Mouse (Mus musculus) thymus, adult 2 months (tissue): ENCODE results near the gene Fam53b.

Experiments used
- CTCF ChIP-seq: fragments of 200-500 bp; IDR thresholded peaks from 2 replicates; pipeline ENCODE4 v1.5.1; 2012; ENCODE audit warnings: mild to moderate bottlenecking, control low read depth, low read length, moderate library complexity, borderline replicate concordance; ENCODE audit not compliant: control insufficient read depth, poor library complexity, insufficient read depth; ENCODE audit errors: extremely low read depth
- POLR2A ChIP-seq: fragments of 200-500 bp; IDR thresholded peaks from 2 replicates; pipeline ENCODE4 v1.6.1; 2012; ENCODE audit warnings: mild to moderate bottlenecking, low read length, control low read depth, moderate library complexity; ENCODE audit not compliant: control insufficient read depth, poor library complexity, insufficient read depth; ENCODE audit errors: extremely low read depth

GRCm38 (mm10) chr7:132765629-132766186 lies 48.0 kb downstream of the Fam53b start:
- no peak for TF ChIP-seq CTCF
- no peak for TF ChIP-seq POLR2A
